In the genomic region with DNA sequence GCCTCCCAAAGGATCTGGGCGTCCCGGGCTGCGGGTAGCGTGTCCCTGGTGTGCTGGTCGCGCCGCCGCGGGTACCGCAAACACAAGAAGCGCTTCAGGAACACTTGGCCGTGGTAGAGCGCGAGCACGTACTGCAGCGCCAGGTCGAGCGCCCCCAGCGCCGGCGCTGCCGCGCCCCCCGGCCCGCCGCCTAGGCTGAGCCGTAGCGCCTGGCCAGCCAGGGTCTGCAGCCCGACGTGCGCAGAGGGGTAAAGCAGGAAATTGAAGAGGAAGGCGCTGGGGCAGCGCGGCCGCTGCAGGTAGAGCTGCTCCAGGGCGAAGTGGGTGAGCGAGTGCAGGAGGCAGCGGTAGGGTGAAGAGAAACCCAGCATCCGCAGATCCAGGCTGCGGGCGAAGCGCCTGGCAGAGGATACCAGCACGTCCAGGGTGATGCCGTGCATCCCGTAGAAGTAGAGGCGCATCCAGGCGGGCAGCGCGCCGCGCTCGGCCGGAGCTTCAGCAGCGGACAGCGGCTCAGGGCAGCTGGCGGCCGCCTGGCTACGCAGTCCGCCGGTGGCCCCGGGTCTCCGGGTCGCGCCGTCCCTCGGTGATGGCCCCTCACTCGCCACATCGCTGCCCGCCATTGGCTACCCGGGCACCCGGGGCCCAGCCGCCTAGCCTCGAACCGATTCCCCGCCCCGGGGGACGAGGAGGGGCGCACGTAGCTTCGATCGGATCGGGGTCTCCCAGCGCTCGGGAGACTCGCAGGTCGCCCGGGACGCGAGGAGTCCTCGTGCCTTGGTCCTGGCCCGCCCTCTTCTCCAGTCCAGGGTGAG, we compare ENCODE assay signal across 8 mouse cellular contexts. TPM values are rescaled to one million over a fixed set of nuclear protein-coding genes. Genes with fewer than 3 reads are reported as not detected.
A peak's percentile ranks its signal among the peaks of the same experiment; 100 is the strongest.
DNase-seq lines count a peak whose midpoint lies in the region; ATAC-seq and TF ChIP-seq lines count a peak whose summit lies in the region.

No protein-coding gene starts in this region.

- peak overlapping the region; percentile 97 for H3K4me2 ChIP-seq in forebrain, embryonic 15.5 days (replicated peaks)
- H3K4me2 ChIP-seq in hindbrain, embryonic 14.5 days (replicated peaks) = peak overlapping the region; percentile 81
- peak overlapping the region; percentile 88 for H3K4me2 ChIP-seq in midbrain, embryonic 15.5 days

- DNase-seq in cerebellum, adult 11-12 months = peak; percentile 57
- peak; percentile 72 for DNase-seq in hindbrain, embryonic 14.5 days (ENCODE audit: low spot score)
- DNase-seq in left cerebral cortex, adult 2 months (ENCODE audit: extremely low spot score in 1 of 2, low spot score in 2 of 2) = peak; percentile 65 to 73
- peak; percentile 44 for DNase-seq in urinary bladder, adult 2 months (ENCODE audit: low spot score)

- under 1% methylated on average over 90 of the region's 91 CpGs for WGBS in forebrain, embryonic 15.5 days
- under 1% methylated on average over 91 of the region's 91 CpGs for WGBS in hindbrain, embryonic 14.5 days
- under 1% methylated on average over 87 of the region's 91 CpGs for WGBS in midbrain, embryonic 15.5 days

- peaks cover 30% of the 10 kb centered on the region for H3K27me3 ChIP-seq in erythroblast, embryonic 14.5 days (ENCODE audit: control insufficient read depth)
- no peaks in the 10 kb centered on the region for H3K27me3 ChIP-seq in forebrain, embryonic 15.5 days
- no peaks in the 10 kb centered on the region for H3K27me3 ChIP-seq in hindbrain, embryonic 14.5 days (ENCODE audit: control insufficient read depth, insufficient read depth, low read length)
- no peaks in the 10 kb centered on the region for H3K27me3 ChIP-seq in midbrain, embryonic 15.5 days (replicated peaks)

- H3K27ac ChIP-seq in forebrain, embryonic 15.5 days (replicated peaks) = peak overlapping the region; percentile 84
- H3K27ac ChIP-seq in hindbrain, embryonic 14.5 days = peak overlapping the region; percentile 90
- peak overlapping the region; percentile 98 for H3K27ac ChIP-seq in left cerebral cortex, adult 2 months
- peak overlapping the region; percentile 94 for H3K27ac ChIP-seq in midbrain, embryonic 15.5 days

- H3K9ac ChIP-seq in forebrain, embryonic 15.5 days (replicated peaks) = peak overlapping the region; percentile 73
- peak overlapping the region; percentile 91 for H3K9ac ChIP-seq in hindbrain, embryonic 14.5 days
- H3K9ac ChIP-seq in midbrain, embryonic 15.5 days = peak overlapping the region; percentile 74

- TF ChIP-seq CTCF in left cerebral cortex, adult 2 months (IDR thresholded peaks at IDR 0.05) = peak; percentile 25

- H3K36me3 ChIP-seq in erythroblast, embryonic 14.5 days (ENCODE audit: control insufficient read depth) = no peaks in the 10 kb centered on the region
- no peaks in the 10 kb centered on the region for H3K36me3 ChIP-seq in forebrain, embryonic 15.5 days
- H3K36me3 ChIP-seq in hindbrain, embryonic 14.5 days (replicated peaks; ENCODE audit: control insufficient read depth, insufficient read depth) = no peaks in the 10 kb centered on the region
- no peaks in the 10 kb centered on the region for H3K36me3 ChIP-seq in midbrain, embryonic 15.5 days (replicated peaks)

- intact Hi-C loops in left cerebral cortex, adult 2 months (cut with DNase I) = loop anchor here (5.0 kb wide), 3 partner anchors 37 to 288 kb away; partner anchors contain the start of gene Wasl

- no peaks in the 10 kb centered on the region for H3K4me1 ChIP-seq in erythroblast, embryonic 14.5 days (ENCODE audit: control insufficient read depth)
- H3K4me1 ChIP-seq in forebrain, embryonic 15.5 days = peaks cover 11% of the 10 kb centered on the region; the same call in 1 of the 2 replicates
- H3K4me1 ChIP-seq in hindbrain, embryonic 14.5 days (replicated peaks; ENCODE audit: control insufficient read depth, insufficient read depth, low read length) = peaks cover 4% of the 10 kb centered on the region; the same call in 1 of the 2 replicates
- H3K4me1 ChIP-seq in midbrain, embryonic 15.5 days = peaks cover 9% of the 10 kb centered on the region; the same call in 1 of the 2 replicates

- ATAC-seq in erythroblast, adult 5-6 weeks (replicated peaks; ENCODE audit: low FRiP score, poor library complexity, severe bottlenecking) = no peak
- ATAC-seq in forebrain, embryonic 15.5 days (replicated peaks) = peak; percentile 85
- ATAC-seq in hindbrain, embryonic 14.5 days (ENCODE audit: low FRiP score) = peak; percentile 81
- ATAC-seq in midbrain, embryonic 15.5 days (replicated peaks) = peak; percentile 91

- peak overlapping the region; percentile 2 for H3K4me3 ChIP-seq in erythroblast, embryonic 14.5 days (replicated peaks)
- peak overlapping the region; percentile 62 for H3K4me3 ChIP-seq in forebrain, embryonic 15.5 days
- H3K4me3 ChIP-seq in hindbrain, embryonic 14.5 days (replicated peaks; ENCODE audit: low read length) = peak overlapping the region; percentile 85
- peak overlapping the region; percentile 77 for H3K4me3 ChIP-seq in left cerebral cortex, adult 2 months
- H3K4me3 ChIP-seq in midbrain, embryonic 15.5 days = peak overlapping the region; percentile 88

- H3K9me3 ChIP-seq in erythroblast, embryonic 14.5 days (ENCODE audit: control insufficient read depth, low read length) = peaks cover 4% of the 10 kb centered on the region; the same call in 1 of the 2 replicates
- no peaks in the 10 kb centered on the region for H3K9me3 ChIP-seq in forebrain, embryonic 15.5 days
- no peaks in the 10 kb centered on the region for H3K9me3 ChIP-seq in hindbrain, embryonic 14.5 days (ENCODE audit: control insufficient read depth, low read length)
- H3K9me3 ChIP-seq in midbrain, embryonic 15.5 days = no peaks in the 10 kb centered on the region

RNA-seq across cellular contexts. Expression of gene Tmem229a, which starts 0.8 kb away (rescaled TPM):
- not detected in 2 replicates for polyA plus RNA-seq in erythroblast, embryonic 14.5 days (2012)
- not detected in 2 replicates for total RNA-seq in erythroblast, adult 5-6 weeks (2015; ENCODE audit: low replicate concordance)
- total RNA-seq in erythroblast, adult 5-6 weeks (2017; ENCODE audit: low replicate concordance) = under 0.01 and 0.14 TPM in 2 replicates
- polyA plus RNA-seq in forebrain, embryonic 15.5 days (2015; fragmentation: Nextera tagmentation; extraction: Ambion mirVana) = 1.9 and 2.0 TPM in 2 replicates
- 4.2 and 7.8 TPM in 2 replicates for polyA plus RNA-seq in hindbrain, embryonic 14.5 days (2014; fragmentation: Nextera tagmentation; extraction: Ambion mirVana)
- 10 to 100 TPM; 38.9 to 44.8 TPM for total RNA-seq in left cerebral cortex, adult 2 months (2021)
- polyA plus RNA-seq in midbrain, embryonic 15.5 days (2015; fragmentation: Nextera tagmentation; extraction: Ambion mirVana) = 3.2 and 3.8 TPM in 2 replicates
- polyA plus RNA-seq in urinary bladder, adult 2 months (2012; rRNA removed) = 9.3 and 12.0 TPM in 2 replicates

Comparison
In these comparisons a context has a peak if more than half of its experiments do, and no peak if none do; other contexts are left out.
1. H3K4me3 ChIP-seq: peak in every context shown above with its lines; median percentile 88 in midbrain, embryonic 15.5 days; 85 in hindbrain, embryonic 14.5 days; 77 in left cerebral cortex, adult 2 months; 62 in forebrain, embryonic 15.5 days; 2 in erythroblast, embryonic 14.5 days.